Mouse (Mus musculus) frontal cortex, postnatal 10 days (tissue): ENCODE measurements around the gene Sumo3.

Experiments
- DNase-seq, 2 experiments: peaks; one replicate each; pipeline ENCODE4 v3.0.0; 2022; ENCODE audit warnings: low spot score in 2 of 2, mixed read lengths in 1 of 2

The Sumo3 gene

DNA sequence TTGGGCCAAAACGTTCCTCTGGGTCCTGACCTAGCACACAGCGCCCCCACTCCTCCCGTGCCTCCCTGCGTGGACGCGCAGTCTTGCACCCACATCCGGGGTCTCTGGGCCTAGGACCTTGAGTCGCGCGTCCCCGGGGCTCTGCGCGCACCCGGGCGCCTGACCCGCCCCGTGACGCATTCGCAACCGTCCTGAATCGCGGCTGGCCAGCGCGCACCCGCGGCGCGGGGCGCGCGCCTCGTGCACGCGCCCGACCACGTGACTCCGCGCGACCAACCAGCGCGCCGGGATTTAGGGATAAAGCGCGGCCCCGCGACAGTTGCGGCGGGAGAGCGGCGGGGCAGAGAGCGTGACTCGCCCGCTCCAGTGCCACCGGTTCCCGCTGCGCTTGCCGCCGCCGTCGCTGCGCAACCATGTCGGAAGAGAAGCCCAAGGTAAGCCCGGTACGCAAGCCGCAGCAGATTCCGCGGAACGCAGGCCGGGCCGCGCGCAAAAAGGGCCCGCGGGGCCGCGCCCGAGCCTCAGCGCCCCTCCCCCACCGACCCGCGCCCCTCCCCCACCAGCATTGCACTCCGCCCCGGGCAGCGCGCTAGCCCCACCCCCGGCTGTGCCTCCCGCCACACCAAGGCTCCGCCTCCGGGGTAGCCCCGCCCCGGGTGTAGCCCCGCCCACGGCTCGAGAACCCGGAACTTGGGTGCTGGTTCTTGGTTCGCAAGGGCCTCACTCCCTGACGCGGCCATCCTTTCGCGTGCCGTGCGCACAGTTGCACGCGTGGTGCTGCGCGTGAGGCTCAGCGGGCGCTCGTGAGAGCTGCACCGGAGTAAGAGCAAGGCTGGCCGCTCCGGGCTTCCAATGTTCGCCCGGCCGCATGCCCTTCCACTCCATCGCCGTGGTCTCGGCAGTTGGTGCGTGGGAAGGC, at the start of gene Sumo3, which contains the start of gene Gm49325:
TSS of gene Sumo3 (plus strand) at position 190 of the 919 bp plus-strand sequence.
TSS of gene Gm49325 (plus strand) at position 290 of the 919 bp plus-strand sequence.
- peak; percentile 93 to 94 for DNase-seq

- no peak for DNase-seq
Observed at GRCm38 (mm10) chr10:77556631-77557030, 49.3 kb upstream of the Sumo3 start.

GRCm38 (mm10) chr10:77557641-77558040, 48.3 kb upstream of the Sumo3 start:
- DNase-seq: no peak

DNA sequence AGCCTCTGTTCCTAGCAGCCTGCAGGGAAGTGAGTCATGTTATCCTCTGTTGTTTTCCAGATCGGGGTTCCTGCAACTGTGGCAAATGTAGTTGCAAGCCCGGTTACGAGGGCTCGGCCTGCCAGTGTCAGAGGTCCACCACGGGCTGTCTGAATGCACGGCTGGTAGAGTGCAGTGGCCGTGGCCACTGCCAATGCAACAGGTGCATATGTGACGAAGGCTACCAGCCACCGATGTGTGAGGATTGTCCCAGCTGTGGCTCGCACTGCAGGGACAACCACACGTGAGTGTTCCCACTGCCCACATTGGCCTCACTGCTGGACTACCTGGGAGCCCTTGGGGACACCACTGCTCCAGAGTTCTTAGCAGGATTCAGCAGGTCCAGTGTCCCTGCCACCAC, 45.8 kb upstream of the Sumo3 start:
- no peak for DNase-seq

- no peak for DNase-seq
Observed at GRCm38 (mm10) chr10:77560830-77561229, 45.1 kb upstream of the Sumo3 start.

GRCm38 (mm10) chr10:77561508-77561907, 44.4 kb upstream of the Sumo3 start:
- no peak for DNase-seq

- DNase-seq: no peak
Observed at GRCm38 (mm10) chr10:77565005-77565404, 40.9 kb upstream of the Sumo3 start.

GRCm38 (mm10) chr10:77566651-77567050, 39.2 kb upstream of the Sumo3 start:
- DNase-seq: peak in 1 of 2 experiments; percentile 67

GRCm38 (mm10) chr10:77569481-77569880, 36.4 kb upstream of the Sumo3 start:
- no peak for DNase-seq

- no peak for DNase-seq
Observed at GRCm38 (mm10) chr10:77569973-77570658, 35.8 kb upstream of the Sumo3 start.

DNA sequence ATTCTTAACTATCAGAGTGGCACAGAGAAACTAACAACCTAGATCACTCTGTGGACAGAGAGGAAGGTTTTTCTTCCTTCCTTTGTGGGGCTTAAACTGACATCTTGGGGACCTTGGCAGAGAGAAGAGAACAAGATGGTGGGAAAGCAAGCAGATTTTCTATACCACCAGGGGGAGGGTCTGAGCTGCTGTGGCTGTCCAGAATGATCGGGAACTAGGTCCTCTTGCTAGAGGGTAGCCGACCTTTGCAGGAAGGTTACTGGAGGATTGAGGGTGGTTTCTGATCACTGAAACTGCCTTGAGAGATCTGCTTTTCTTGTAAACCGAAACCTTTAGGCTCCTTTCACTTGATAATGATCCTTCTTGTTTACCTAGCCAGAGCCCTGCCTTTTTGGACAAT, 33.7 kb upstream of the Sumo3 start:
- DNase-seq: no peak

DNA sequence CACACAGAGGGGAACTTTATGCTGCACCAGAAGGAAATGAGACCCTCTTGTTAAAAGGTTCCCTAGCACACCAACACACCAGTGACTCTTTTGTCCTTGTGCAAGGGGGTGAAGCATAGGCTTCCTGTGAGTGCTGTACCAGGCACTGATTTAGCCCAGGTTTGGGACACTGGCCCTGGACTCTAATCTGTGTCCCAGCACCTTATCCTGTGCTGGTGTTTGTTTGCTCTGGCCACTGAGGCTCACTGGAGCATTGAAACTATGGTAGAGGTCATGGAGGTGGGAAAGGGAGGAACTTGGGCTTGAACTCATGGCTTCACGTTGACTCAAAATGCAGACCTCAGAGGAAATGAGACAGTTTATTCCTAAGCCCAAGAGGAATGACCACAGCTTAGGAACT, 32.7 kb upstream of the Sumo3 start:
- DNase-seq: no peak

- DNase-seq: no peak
Observed at GRCm38 (mm10) chr10:77580027-77580920, 25.6 kb upstream of the Sumo3 start.

GRCm38 (mm10) chr10:77581023-77581407, 24.9 kb upstream of the Sumo3 start:
- no peak for DNase-seq

DNA sequence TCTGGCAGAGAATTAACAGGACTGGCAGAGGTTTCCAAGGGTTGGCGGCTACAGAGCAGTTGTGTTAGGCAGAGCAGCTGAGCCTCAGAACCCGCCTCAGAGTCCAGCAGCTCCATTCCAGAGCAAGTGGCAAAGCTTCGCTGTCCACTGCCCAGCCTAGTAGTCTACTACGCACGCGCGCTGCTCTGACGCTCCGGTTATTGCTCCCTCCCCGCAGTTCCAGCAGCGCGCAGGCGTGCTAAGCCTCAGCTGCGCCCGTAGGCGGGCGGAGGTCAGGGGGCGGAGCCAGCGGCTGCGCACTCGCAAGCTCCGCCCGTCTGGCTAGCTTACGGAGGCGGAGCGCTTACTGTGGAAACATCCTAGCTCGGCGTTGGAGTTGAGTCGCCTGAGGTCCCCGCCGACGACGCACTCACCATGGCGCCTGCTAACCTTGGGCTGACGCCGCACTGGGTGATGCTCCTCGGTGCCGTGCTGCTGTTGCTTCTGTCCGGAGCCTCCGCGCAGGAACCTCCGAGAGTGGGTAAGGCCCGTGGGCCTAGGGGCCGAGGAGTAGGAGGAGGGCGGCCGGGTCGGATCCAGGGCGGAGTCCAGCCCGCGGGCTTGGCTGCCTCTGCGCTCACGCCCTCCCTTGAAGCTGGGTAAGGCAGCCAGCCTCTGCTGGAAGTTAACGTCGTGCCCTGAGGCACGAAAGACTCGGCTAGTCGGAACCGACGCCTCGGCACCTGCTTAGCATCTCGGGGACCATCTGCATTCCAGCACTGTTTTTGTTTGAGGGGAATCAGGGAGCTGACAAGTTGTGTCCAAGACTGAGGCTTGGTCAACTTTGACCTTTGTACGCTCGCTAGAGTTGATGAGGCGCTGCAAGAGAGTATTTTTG, 24.3 kb upstream of the Sumo3 start, which contains the start of gene Pttg1ip:
TSS of gene Pttg1ip (plus strand) at position 313 of the 877 bp plus-strand sequence.
- DNase-seq: peak; percentile 93

DNA sequence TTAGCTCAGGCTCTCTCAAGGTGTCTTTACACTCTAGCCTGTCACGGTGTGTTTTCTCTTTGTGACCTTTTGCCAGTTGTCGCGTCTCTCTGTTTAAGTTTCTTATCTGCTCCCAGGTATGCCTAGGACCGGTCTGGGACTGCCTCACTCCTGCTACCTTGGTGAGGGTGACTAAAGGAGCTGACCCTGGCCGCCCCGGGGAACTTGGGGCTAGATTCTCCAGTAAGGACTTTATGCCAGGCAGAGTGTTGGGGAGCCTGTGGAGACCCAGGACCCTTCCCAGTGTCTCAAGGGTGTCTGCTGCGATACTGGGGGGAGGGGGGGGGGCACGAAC, 23.6 kb upstream of the Sumo3 start:
- DNase-seq: no peak

DNA sequence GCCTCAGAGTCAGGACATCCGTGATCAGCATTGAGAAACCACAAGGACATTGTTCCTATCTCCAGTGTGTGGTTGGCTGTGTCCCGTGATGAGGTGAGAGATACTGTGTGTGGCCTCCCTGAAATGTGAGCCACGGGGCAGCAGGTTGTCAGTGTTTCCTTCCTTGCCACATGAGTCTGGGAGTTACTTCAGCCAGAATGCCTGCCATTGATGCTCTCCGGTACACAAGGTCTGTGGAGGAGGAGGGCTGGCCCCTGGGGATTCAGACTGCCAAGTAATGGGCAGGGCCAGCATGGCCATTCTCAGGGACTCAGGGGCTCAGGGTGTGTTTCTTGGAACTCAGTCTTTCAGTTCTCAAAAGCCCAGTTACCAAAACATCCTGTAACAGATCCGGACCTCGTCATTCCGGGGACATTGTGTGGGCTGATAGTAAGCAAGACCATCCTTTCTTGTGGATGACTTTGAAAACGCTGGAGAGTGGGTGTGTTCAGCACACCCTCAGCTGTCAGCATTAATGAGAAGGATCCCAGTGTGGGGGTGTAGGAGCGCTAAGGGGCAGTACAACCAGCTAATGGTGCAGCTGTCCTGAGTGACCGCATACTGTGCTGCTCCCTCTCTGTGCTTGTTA, 22.0 kb upstream of the Sumo3 start:
- DNase-seq: no peak

DNA sequence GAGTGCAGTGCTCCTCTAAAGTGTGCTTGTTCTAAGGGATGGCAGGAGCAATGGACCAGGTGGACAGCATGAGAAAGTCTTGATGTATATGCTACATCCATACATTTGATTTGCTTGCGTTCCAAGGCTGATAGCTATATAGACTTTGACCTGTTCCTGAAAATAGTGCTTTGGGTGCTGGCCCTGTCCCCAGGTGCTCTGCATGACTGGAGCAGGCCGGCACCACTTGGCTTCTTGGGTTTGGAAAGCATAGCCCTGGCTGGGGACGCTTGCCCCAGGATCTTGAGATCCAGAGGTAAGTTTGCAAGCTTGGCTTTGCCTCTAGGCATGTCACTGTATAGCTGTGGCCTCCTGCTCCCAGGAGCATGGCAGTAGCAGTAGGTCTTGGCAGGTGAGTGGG, 19.3 kb upstream of the Sumo3 start:
- no peak for DNase-seq

GRCm38 (mm10) chr10:77587091-77587775, 18.7 kb upstream of the Sumo3 start:
- no peak for DNase-seq

DNA sequence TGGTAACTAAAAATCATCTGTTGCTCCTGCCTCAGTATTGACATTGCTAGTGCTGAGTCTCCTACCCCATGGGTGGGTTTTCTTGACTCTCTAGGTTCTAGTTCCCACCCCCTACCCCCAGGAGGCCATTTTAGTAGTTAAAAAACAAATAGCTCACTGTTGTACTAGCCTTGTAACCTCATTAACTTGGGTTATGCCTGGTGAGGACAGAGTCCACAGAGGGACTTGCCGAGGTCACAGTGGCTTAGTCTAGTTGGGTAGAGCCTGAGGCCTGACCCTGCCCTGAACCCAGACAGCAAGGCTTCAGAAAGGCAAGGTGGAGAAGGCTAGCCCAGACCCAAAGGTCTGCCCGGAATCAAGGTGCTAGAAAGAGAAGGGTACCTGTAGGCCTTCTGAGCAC, 17.9 kb upstream of the Sumo3 start:
- no peak for DNase-seq
